Mouse (Mus musculus): Measurements from ENCODE around the gene Pdzd7.
A peak's percentile ranks its signal among the peaks of the same experiment; 100 is the strongest.

DNA sequence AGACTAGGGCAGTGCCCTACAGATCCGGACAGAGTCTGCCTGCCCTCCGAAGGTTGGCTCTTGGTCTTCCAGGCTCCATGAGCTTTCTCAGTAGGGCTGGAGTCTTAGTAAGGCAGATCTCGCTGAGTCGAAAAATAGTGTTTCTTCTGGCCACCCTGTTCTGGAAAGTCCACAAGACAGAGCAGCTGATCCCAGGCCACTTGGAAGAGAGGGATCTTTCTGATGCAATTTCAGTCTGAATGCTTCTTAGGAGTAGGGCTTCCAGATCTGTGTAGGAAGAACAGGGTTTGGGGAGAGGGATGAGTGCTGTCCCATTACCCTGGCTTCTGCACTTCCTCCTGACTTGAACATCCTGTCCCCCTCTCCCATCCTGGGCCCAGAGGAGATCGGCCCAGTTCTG lies at the start of gene Pdzd7:
- TF ChIP-seq POLR2AphosphoS2 (IDR thresholded peaks at IDR 0.05; ENCODE audit: insufficient read length, low read depth): peak; percentile 22
- TF ChIP-seq MAX (IDR thresholded peaks at IDR 0.05; ENCODE audit: low read depth): no peak
- TF ChIP-seq POLR2A (IDR thresholded peaks at IDR 0.05; ENCODE audit: insufficient read length, low read depth): no peak
- TF ChIP-seq SRF (IDR thresholded peaks at IDR 0.05; ENCODE audit: control insufficient read depth, insufficient read length, low read depth): no peak
- TF ChIP-seq USF1 (IDR thresholded peaks at IDR 0.05; ENCODE audit: low read depth): no peak
- no peak for TF ChIP-seq TCF3 (IDR thresholded peaks at IDR 0.05; ENCODE audit: insufficient read length, low read depth)
- TF ChIP-seq MYOG (IDR thresholded peaks at IDR 0.05; ENCODE audit: control insufficient read depth in 1 of 3, insufficient read depth in 1 of 3, insufficient read length in 2 of 3, low read depth in 2 of 3): no peak

Data from myocyte (in vitro differentiated cells).